Mouse (Mus musculus) liver, embryonic 14.5 days (tissue): ENCODE measurements around the gene 1700019N19Rik. TPM values are rescaled to one million over a fixed set of nuclear protein-coding genes. Genes with fewer than 3 reads are reported as not detected.

ENCODE experiments used
- ATAC-seq: fragments of 200-750 bp; cut with Nextera tagmentation; 2 replicates; pipeline ENCODE4 v1.8.0; 2017; ENCODE audit warnings: moderate number of reproducible peaks, mild to moderate bottlenecking, moderate library complexity; ENCODE audit not compliant: insufficient read depth
- DNase-seq, 3 experiments: peaks; one replicate each; pipeline ENCODE4 v3.0.0-alpha.2; 2012 to 2013; ENCODE audit warnings: low read depth in 3 of 3, low spot score in 3 of 3
- H3K27ac ChIP-seq: fragments of 300-500 bp; sonication (generic); 2 replicates; pipeline ENCODE4 v1.5.1; 2014; ENCODE audit warnings: moderate library complexity, mild to moderate bottlenecking, control low read depth, inconsistent platforms
- H3K27me3 ChIP-seq: fragments of 300-500 bp; sonication (generic); 2 replicates; pipeline ENCODE4 v1.6.1; 2014; ENCODE audit warnings: mild to moderate bottlenecking, low read length, moderate library complexity; ENCODE audit not compliant: control insufficient read depth, insufficient read depth
- H3K36me3 ChIP-seq: fragments of 300-500 bp; sonication (generic); replicated peaks from 2 replicates; pipeline ENCODE4 v1.6.1; 2014; ENCODE audit warnings: low read depth; ENCODE audit not compliant: control insufficient read depth, insufficient read depth
- H3K4me1 ChIP-seq, 2 experiments: fragments of 200-500 bp in 1 of 2; fragments of 300-500 bp in 1 of 2; sonication (generic) in 1 of 2; replicated peaks; 2 replicates each; pipeline ENCODE4 v1.6.1; 2012 to 2014; ENCODE audit warnings: antibody characterized with exemption in 1 of 2, inconsistent platforms in 1 of 2, low read length in 1 of 2; ENCODE audit not compliant: control insufficient read depth in 2 of 2, insufficient read depth in 2 of 2
- H3K4me2 ChIP-seq: fragments of 300-500 bp; sonication (generic); 2 replicates; pipeline ENCODE4 v1.6.1; 2014; ENCODE audit warnings: low read depth, mild to moderate bottlenecking, control low read depth, moderate library complexity
- H3K4me3 ChIP-seq, 2 experiments: fragments of 200-500 bp in 1 of 2; fragments of 300-500 bp in 1 of 2; sonication (generic) in 1 of 2; 2 replicates each; pipeline ENCODE4 v1.5.1; 2012 to 2014; ENCODE audit warnings: low read depth in 2 of 2, low read length in 2 of 2, mild to moderate bottlenecking in 2 of 2, control low read depth in 1 of 2, inconsistent platforms in 1 of 2, moderate library complexity in 1 of 2; ENCODE audit not compliant: insufficient read depth in 1 of 2
- H3K9ac ChIP-seq: fragments of 300-500 bp; sonication (generic); replicated peaks from 2 replicates; pipeline ENCODE4 v1.6.1; 2014; ENCODE audit warnings: mild to moderate bottlenecking, control low read depth, moderate library complexity
- H3K9me3 ChIP-seq: fragments of 300-500 bp; sonication (generic); 2 replicates; pipeline ENCODE4 v1.6.1; 2016; ENCODE audit warnings: low read length, mixed read lengths; ENCODE audit not compliant: control insufficient read depth
- CTCF ChIP-seq: IDR thresholded peaks from 2 replicates; pipeline ENCODE4 v1.5.1; 2016; ENCODE audit warnings: antibody characterized with exemption, low read depth, control low read depth
- EP300 ChIP-seq: IDR thresholded peaks from 2 replicates; pipeline ENCODE4 v1.6.1; 2016; ENCODE audit warnings: antibody characterized with exemption, low read depth
- WGBS: fragments of 180-500 bp; shearing (Covaris S2); extraction: QIAGEN DNeasy Blood & Tissue Kit; methylation state at CpG from one replicate; pipeline ENCODE4 v1.1.7; 2014; ENCODE audit not compliant: insufficient replicate concordance; 5-methylcytosine and 5-hydroxymethylcytosine counted together
- polyA plus RNA-seq, 2 experiments: library from polyadenylated mRNA; depleted of rRNA in 1 of 2; stranded (reverse) in 1 of 2; unstranded in 1 of 2; fragments of >200 nt; fragmentation: Nextera tagmentation in 1 of 2; extraction: Ambion mirVana in 1 of 2; gene quantifications; 2 replicates each; pipeline versions ENCODE4 v1.2.1 to v1.2.3; 2012 to 2014

The 1700019N19Rik gene
- polyA plus RNA-seq, 2 experiments: not detected

DNA sequence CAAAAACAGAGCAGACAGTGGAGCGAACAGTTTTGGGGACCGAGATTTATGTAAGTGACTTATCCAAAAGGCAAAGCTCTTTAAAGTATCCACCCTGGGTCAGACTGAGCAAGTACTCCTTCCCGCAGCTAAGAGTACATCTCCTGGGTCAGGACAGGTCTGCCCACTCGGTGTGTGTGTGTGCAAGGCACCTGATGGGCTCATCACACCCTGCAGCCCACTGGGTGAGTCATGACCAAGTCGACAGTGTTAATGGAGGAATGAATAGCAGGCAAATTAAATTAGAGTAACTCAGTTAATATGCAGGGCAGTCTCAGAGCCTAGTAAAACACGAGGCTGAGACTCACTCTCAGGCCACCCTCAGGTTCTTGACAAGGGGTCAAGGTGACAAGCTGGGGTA, 14.6 kb upstream of the 1700019N19Rik start:
- no peaks in the 10 kb centered on the region for H3K4me1 ChIP-seq
- 52% methylated on average over 6 of the region's 6 CpGs for WGBS
- no peaks in the 10 kb centered on the region for H3K27me3 ChIP-seq
- no peak overlapping the region for H3K4me2 ChIP-seq
- H3K27ac ChIP-seq: no peak overlapping the region
- ATAC-seq (no peak), DNase-seq (no peak)
- TF ChIP-seq CTCF: no peak
- TF ChIP-seq EP300: no peak
- no peaks in the 10 kb centered on the region for H3K36me3 ChIP-seq
- H3K4me3 ChIP-seq: no peak overlapping the region
- H3K9me3 ChIP-seq: no peaks in the 10 kb centered on the region
- H3K9ac ChIP-seq: no peak overlapping the region

GRCm38 (mm10) chr19:58806364-58806763, 12.1 kb upstream of the 1700019N19Rik start:
- no peaks in the 10 kb centered on the region for H3K4me1 ChIP-seq
- no peaks in the 10 kb centered on the region for H3K27me3 ChIP-seq
- no peak overlapping the region for H3K9ac ChIP-seq
- no peaks in the 10 kb centered on the region for H3K36me3 ChIP-seq
- WGBS: 1% methylated on average over 3 of the region's 3 CpGs
- ATAC-seq (no peak), DNase-seq (no peak)
- no peak overlapping the region for H3K4me2 ChIP-seq
- H3K27ac ChIP-seq: no peak overlapping the region
- no peak overlapping the region for H3K4me3 ChIP-seq
- no peaks in the 10 kb centered on the region for H3K9me3 ChIP-seq
- TF ChIP-seq CTCF (peak; percentile 77), EP300 (no peak)

GRCm38 (mm10) chr19:58805191-58805779, 11.0 kb upstream of the 1700019N19Rik start:
- H3K27ac ChIP-seq: no peak overlapping the region
- H3K4me3 ChIP-seq: no peak overlapping the region
- no peaks in the 10 kb centered on the region for H3K36me3 ChIP-seq
- no peak overlapping the region for H3K4me2 ChIP-seq
- no peaks in the 10 kb centered on the region for H3K9me3 ChIP-seq
- no peaks in the 10 kb centered on the region for H3K27me3 ChIP-seq
- DNase-seq (no peak), ATAC-seq (no peak)
- no peak for TF ChIP-seq CTCF
- TF ChIP-seq EP300: no peak
- 66% methylated on average over 9 of the region's 9 CpGs for whole genome bisulfite sequencing
- no peak overlapping the region for H3K9ac ChIP-seq
- no peaks in the 10 kb centered on the region for H3K4me1 ChIP-seq

DNA sequence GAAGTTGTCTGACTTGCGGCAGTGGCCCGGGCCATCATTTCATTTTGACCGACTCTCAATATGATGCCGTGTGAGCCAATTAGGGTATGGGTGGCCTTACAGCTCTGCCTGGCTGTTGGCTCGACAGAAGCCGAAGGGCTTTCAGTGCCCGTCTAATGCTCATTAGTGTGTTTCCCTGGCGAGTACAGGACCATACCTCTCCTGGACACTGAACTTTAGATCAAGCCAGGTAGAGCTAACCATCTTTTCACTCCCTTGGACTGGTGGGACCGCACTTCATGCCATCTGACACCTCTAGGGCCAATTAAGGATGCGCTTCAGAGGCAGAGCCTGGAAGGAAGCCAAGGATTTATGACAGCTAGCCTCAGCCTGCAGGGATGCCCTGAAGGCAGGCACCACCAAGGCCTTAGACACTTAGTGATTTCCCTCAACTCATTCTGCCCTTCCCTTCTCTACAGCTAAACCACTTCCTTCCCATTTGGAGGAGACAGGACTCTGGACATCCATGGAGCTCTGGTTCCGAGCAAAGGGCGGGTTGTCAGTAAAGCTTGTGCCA, 931 bp upstream of the 1700019N19Rik start:
- Histone ChIP-seq H3K9me3 (no peaks in the 10 kb centered on the region), H3K4me3 (no peak overlapping the region), H3K36me3 (no peaks in the 10 kb centered on the region), H3K9ac (no peak overlapping the region), H3K27me3 (no peaks in the 10 kb centered on the region), H3K4me2 (no peak overlapping the region), H3K27ac (no peak overlapping the region), H3K4me1 (no peaks in the 10 kb centered on the region)
- no peak for DNase-seq
- no peak for ATAC-seq
- 61% methylated on average over 12 of the region's 12 CpGs for WGBS
- TF ChIP-seq EP300 (no peak), CTCF (no peak)

DNA sequence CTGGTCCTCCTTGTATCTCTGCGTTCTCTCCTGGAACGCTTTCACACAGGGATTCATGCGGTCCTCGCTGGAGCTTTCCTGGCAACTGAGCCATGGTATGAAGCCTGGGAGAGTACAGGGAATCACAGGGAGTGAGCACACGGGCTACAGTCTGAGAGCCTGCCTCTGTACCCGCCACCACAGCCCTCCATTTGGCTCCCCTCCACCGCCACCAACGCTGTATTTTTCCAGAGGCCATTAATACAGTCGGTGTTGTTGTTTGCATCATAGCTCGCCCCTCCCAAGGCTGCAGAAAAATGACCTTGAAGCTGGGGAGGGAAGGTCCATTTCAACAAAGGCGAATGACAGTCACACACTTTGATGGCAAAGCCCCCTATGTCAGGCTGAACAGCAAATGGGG, 5.1 kb downstream of the 1700019N19Rik start:
- no peak overlapping the region for H3K9ac ChIP-seq
- no peak overlapping the region for H3K4me3 ChIP-seq
- H3K27ac ChIP-seq: no peak overlapping the region
- H3K9me3 ChIP-seq: no peaks in the 10 kb centered on the region
- no peaks in the 10 kb centered on the region for H3K36me3 ChIP-seq
- H3K4me2 ChIP-seq: no peak overlapping the region
- TF ChIP-seq CTCF: no peak
- no peak for TF ChIP-seq EP300
- no peaks in the 10 kb centered on the region for H3K27me3 ChIP-seq
- H3K4me1 ChIP-seq: no peaks in the 10 kb centered on the region
- DNase-seq (no peak), ATAC-seq (no peak)
- 60% methylated on average over 11 of the region's 11 CpGs for WGBS
